Mouse (Mus musculus): ENCODE measurements at regions not wholly inside any gene's neighbourhood (a gene's known extent, or its start where the extent isn't known, plus 50 kb on each side); places are given as distances from the start of the nearest gene placed in this dataset.

DNA sequence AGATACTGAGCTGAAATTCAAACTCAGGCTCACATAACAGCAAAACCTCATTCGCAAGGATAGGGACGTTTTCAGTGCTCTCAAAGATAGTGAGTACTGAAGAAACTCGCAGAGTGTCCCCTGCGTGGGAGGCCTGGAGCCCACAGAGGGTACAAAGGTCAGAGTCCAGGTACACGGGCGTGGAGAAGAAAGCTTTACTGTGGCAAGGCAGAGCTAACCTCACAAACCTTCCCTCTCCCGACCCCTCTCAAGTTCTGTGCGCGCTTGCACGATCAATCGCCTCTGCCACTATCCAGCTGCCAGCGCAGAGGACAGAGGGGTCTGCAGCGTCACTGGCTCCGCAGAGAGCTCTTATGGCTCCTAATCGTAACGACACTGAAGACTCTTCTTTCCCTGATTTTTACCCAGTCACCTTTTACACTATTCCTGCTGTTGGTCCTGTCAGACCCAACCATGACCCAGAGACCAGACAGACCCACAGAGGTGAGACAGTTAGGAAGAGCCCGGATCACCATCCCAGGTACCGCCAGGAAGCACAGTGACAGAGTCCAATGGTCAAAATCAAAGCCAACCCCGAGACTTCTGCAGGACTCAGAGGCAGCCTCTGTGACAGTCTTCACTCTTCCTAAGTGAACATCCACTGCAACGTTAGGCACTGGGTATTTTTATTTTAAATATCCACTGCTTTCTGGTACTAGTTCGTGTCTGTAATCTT, 51.6 kb upstream of the Gadd45a start:
- intact Hi-C loops (cut with DNase I): no loop called here

DNA sequence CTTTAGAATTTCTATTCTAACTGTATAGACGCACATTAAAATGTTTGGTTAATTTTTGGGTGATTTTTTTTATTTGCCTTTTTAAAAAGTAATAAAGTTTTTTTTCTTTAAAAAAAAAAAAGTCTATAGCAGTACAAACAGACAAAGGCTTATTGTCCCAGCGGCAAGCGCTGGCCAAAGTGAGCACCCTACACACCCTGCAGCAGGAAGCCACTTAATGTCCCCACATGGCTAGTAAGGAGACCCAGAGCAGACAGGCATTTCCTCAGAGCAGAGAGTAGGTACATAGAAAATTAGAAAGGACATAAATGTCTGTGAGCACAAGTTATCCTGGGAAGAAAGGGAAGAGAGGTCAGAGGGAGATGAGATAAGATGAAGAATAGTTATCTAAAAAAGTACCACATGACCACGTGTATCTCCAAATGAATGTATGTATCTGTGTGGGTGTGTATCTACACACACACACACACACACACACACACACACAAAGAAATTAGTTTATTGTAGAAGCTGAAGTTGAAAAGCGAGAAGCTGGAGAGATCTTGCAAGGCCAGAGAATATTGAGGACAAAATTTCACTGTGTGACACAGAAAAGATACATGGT, 50.7 kb upstream of the Gadd45a start:
- intact Hi-C loops (cut with DNase I): no loop called here

More for the DNA sequence above, 51.6 kb upstream of the Gadd45a start:
- DNase-seq: no peak

DNA sequence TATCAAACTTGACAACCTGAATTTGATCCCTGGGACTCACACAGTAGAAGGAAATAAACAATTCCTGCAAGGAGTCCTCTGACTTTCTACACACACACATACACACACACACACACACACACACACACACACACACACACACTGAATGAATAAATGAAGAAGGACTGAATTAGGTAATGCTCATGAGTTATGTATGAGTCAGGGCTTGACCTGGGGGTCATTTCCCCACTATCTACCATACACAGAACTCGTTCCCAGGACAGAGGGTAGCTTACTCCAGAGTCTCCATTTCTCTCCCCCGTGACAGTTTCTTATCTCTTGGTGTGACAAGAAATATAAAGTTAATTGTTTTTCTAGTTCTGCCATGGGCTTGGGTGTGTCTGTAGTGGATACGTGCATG, 50.1 kb upstream of the Gadd45a start:
- intact Hi-C loops (cut with DNase I): no loop called here
- no peak for DNase-seq

More for the DNA sequence above, 50.7 kb upstream of the Gadd45a start:
- DNase-seq: no peak
